14 mouse cellular contexts compared by ENCODE assay signal in genomic region chr10:88513574-88514135, GRCm38 (mm10). TPM values are rescaled to one million over a fixed set of nuclear protein-coding genes. Genes with fewer than 3 reads are reported as not detected.
DNase-seq lines count a peak whose midpoint lies in the region; ATAC-seq and TF ChIP-seq lines count a peak whose summit lies in the region.
"Had no signal": no experiment of that assay in that cellular context is flagged by ENCODE, and none has a peak within 500 bp of the region (broad histone marks: within the 10 kb centered on the region; RNA-seq: fewer than 3 reads in every experiment).

No protein-coding gene starts in this region.

- peak; percentile 9 for DNase-seq in adrenal gland, postnatal 25 days
- DNase-seq in adrenal gland, adult 18-20 months (ENCODE audit: low spot score in 2 of 2): no peak
- no peak for DNase-seq in left cerebral cortex, adult 2 months (ENCODE audit: extremely low spot score in 1 of 2, low spot score in 2 of 2)
- DNase-seq in left cerebral cortex, adult 18-20 months (ENCODE audit: low spot score in 2 of 2): no peak
- DNase-seq in MN1 (ENCODE audit: low spot score): no peak
- DNase-seq in thymus, postnatal 36 days: no peak

- no peak overlapping the region for H3K4me3 ChIP-seq in left cerebral cortex, adult 2 months
- H3K4me3 ChIP-seq in brown adipose tissue, adult 24 weeks (ENCODE audit: insufficient read depth, low read depth, low read length): no peak overlapping the region
- H3K4me3 ChIP-seq: forebrain, embryonic 12.5 days; lung, embryonic 15.5 days had no signal

- peak; percentile 20 for TF ChIP-seq CTCF in left cerebral cortex, adult 2 months (IDR thresholded peaks at IDR 0.05)

- peaks cover 12% of the 10 kb centered on the region for H3K4me1 ChIP-seq in brown adipose tissue, adult 24 weeks (ENCODE audit: control insufficient read depth, insufficient read depth, insufficient read length, low read length)
- H3K4me1 ChIP-seq: forebrain, embryonic 12.5 days had no signal

- no peak overlapping the region for H3K27ac ChIP-seq in left cerebral cortex, adult 2 months
- H3K27ac ChIP-seq in brown adipose tissue, adult 24 weeks (replicated peaks; ENCODE audit: low read depth, low read length): peak overlapping the region; percentile 95
- H3K27ac ChIP-seq: forebrain, embryonic 12.5 days; lung, embryonic 15.5 days had no signal

- ATAC-seq in megakaryocyte, adult 5-6 weeks (ENCODE audit: poor library complexity, severe bottlenecking): peak; percentile 25; the same call in 1 of the 2 replicates

- intact Hi-C loops in left cerebral cortex, adult 2 months (cut with DNase I): no loop called here

RNA-seq across cellular contexts. Expression of gene Chpt1, which starts 9.8 kb away (rescaled TPM):
- total RNA-seq in adrenal gland, postnatal 25 days (2021): 269 and 271 TPM in 2 replicates
- total RNA-seq in adrenal gland, adult 18-20 months (2021): 100 to 1,000 TPM; 358 to 802 TPM
- total RNA-seq in left cerebral cortex, adult 2 months (2021): 10 to 100 TPM; 36.5 to 39.8 TPM
- total RNA-seq in left cerebral cortex, adult 18-20 months (2021): 10 to 100 TPM; 37.1 to 39.7 TPM
- polyA plus RNA-seq in brown adipose tissue, adult 24 weeks (2012; ENCODE audit: insufficient read depth, insufficient read length, missing spikeins): 1,269 and 2,124 TPM in 2 replicates
- 19.5 and 23.3 TPM in 2 replicates for total RNA-seq in megakaryocyte, adult 5-6 weeks (2015)
- total RNA-seq in megakaryocyte, adult 5-6 weeks (2017): 15.5 and 18.5 TPM in 2 replicates

RNA-seq across cellular contexts. Expression of gene Sycp3, which starts 54.3 kb away (rescaled TPM):
- total RNA-seq in adrenal gland, postnatal 25 days (2021): 0.94 and 2.8 TPM in 2 replicates
- total RNA-seq in adrenal gland, adult 18-20 months (2021): 1 to 10 TPM; 2.2 to 9.2 TPM
- under 1 TPM; 0.41 to 0.72 TPM for total RNA-seq in left cerebral cortex, adult 2 months (2021)
- total RNA-seq in left cerebral cortex, adult 18-20 months (2021): under 1 TPM; 0.58 to 0.70 TPM
- 13.5 and 43.7 TPM in 2 replicates for polyA plus RNA-seq in brown adipose tissue, adult 24 weeks (2012; ENCODE audit: insufficient read depth, insufficient read length, missing spikeins)
- not detected in 2 replicates for total RNA-seq in megakaryocyte, adult 5-6 weeks (2015)
- total RNA-seq in megakaryocyte, adult 5-6 weeks (2017): 0.62 TPM in 1 of 2 replicates, not detected in the other
- total RNA-seq: heart, postnatal 14 days had no signal
- polyA plus RNA-seq: embryonic facial prominence, embryonic 11.5 days; large intestine, adult 2 months; small intestine, adult 2 months had no signal
